Mouse (Mus musculus): ENCODE measurements at regions not wholly inside any gene's neighbourhood (a gene's known extent, or its start where the extent isn't known, plus 50 kb on each side); places are given as distances from the start of the nearest gene placed in this dataset.

DNA sequence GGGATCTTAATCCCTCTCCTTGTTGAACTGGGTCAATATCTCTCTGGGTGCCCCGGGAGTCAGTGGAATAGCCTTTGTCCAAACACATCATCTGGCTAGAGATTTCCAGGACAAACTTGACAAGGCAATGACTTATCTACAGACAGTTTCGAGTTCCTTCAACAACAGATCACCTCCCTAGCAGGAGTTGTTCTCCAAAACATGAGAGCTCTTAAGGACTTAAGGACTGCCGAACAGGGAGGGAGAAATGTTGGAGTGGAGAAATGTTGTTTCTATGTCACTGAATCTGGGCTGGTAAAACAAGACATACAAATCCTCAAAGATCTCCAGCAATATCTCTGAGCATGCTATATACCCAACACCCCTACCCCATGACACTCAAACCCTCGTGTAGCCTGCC, 59.7 kb upstream of the Cox10 start:
- H3K27ac ChIP-seq (ENCODE audit: poor library complexity, severe bottlenecking) = no peak overlapping the region
- no peak for ATAC-seq (ENCODE audit: insufficient number of reproducible peaks, low FRiP score)
- 64% methylated on average over 4 of the region's 4 CpGs for WGBS
- H3K9me3 ChIP-seq (replicated peaks) = peaks cover 4% of the 10 kb centered on the region; the same call in 1 of the 2 replicates
- no peaks in the 10 kb centered on the region for H3K4me1 ChIP-seq (replicated peaks)
- H3K4me3 ChIP-seq = no peak overlapping the region
- H3K27me3 ChIP-seq (replicated peaks) = no peaks in the 10 kb centered on the region; the same call in 1 of the 2 replicates
- no peak overlapping the region for H3K9ac ChIP-seq
- no peak overlapping the region for H3K4me2 ChIP-seq
- H3K36me3 ChIP-seq = no peaks in the 10 kb centered on the region

DNA sequence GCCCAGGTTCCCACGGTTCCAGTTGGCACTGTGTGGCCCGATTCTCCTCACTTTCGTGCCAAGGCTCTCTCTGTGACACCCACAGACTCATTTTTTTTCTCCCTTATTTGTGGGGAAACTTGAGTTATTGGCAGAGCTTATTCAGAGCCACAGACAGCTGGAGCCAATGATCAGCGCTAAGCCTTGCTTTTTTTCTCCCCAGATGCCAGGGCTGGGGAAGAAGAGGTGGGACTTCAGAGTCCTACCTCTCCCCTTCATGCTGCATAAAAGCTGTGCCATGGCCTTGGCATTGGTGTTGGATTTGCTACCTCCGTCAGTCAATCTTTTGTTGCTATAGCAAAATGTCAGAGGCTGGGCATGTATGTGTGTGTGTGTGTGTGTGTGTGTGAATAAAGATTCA, 56.5 kb upstream of the Cox10 start:
- peaks cover 2% of the 10 kb centered on the region; the same call in 1 of the 2 replicates for H3K27me3 ChIP-seq (replicated peaks)
- no peaks in the 10 kb centered on the region for H3K9me3 ChIP-seq (replicated peaks)
- H3K27ac ChIP-seq (ENCODE audit: poor library complexity, severe bottlenecking) = no peak overlapping the region
- no peak overlapping the region for H3K4me2 ChIP-seq
- no peaks in the 10 kb centered on the region for H3K36me3 ChIP-seq
- H3K9ac ChIP-seq = no peak overlapping the region
- H3K4me3 ChIP-seq = no peak overlapping the region
- no peak for ATAC-seq (ENCODE audit: insufficient number of reproducible peaks, low FRiP score)
- 84% methylated on average over 5 of the region's 5 CpGs for WGBS
- no peaks in the 10 kb centered on the region for H3K4me1 ChIP-seq (replicated peaks)

- H3K27me3 ChIP-seq (replicated peaks) = peaks cover 4% of the 10 kb centered on the region; the same call in 1 of the 2 replicates
- no peak overlapping the region for H3K4me3 ChIP-seq
- H3K4me2 ChIP-seq = no peak overlapping the region
- no peak for ATAC-seq (ENCODE audit: insufficient number of reproducible peaks, low FRiP score)
- 73% methylated on average over 2 of the region's 2 CpGs for WGBS
- H3K27ac ChIP-seq (ENCODE audit: poor library complexity, severe bottlenecking) = no peak overlapping the region
- H3K4me1 ChIP-seq (replicated peaks) = no peaks in the 10 kb centered on the region
- no peak overlapping the region for H3K9ac ChIP-seq
- no peaks in the 10 kb centered on the region for H3K9me3 ChIP-seq (replicated peaks)
- H3K36me3 ChIP-seq = no peaks in the 10 kb centered on the region
Measured at GRCm38 (mm10) chr11:64135308-64135591, 56.0 kb upstream of the Cox10 start.

GRCm38 (mm10) chr11:64134571-64135307, 55.5 kb upstream of the Cox10 start:
- no peak for ATAC-seq (ENCODE audit: insufficient number of reproducible peaks, low FRiP score)
- 81% methylated on average over 15 of the region's 15 CpGs for WGBS
- Histone ChIP-seq H3K27me3 (replicated peaks) (peaks cover 4% of the 10 kb centered on the region; the same call in 1 of the 2 replicates), H3K9me3 (replicated peaks) (no peaks in the 10 kb centered on the region), H3K9ac (no peak overlapping the region), H3K4me1 (replicated peaks) (no peaks in the 10 kb centered on the region), H3K27ac (ENCODE audit: poor library complexity, severe bottlenecking) (no peak overlapping the region), H3K4me2 (no peak overlapping the region), H3K36me3 (no peaks in the 10 kb centered on the region), H3K4me3 (no peak overlapping the region)
